ENCODE assay signal across 12 mouse cellular contexts in the genomic region with DNA sequence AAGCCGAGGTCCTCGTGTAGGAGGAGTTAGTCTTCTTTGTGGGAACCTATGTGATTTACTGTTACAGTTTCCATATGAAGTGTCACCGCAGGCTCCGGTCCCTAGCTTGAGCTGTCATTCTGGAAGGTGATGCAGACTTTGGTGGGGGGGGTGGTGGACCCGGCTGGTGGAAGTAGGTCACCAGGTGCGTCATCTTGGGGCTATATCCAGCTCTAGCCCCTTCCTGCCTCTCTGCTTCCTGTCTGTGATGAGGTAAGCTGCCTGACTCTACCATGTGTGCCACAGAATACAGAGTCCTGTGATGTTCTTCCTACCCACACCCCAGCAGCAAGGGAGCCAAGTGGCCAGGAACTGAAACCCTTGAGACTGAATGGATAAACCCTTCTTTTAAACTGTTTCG. TPM values are rescaled to one million over a fixed set of nuclear protein-coding genes. Genes with fewer than 3 reads are reported as not detected.
"Had no signal": no experiment of that assay in that cellular context is flagged by ENCODE, and none has a peak within 500 bp of the region (broad histone marks: within the 10 kb centered on the region; RNA-seq: fewer than 3 reads in every experiment).

No protein-coding gene starts in this region.

- ATAC-seq: intestine, postnatal 0 days; lung, postnatal 0 days had no signal

- DNase-seq: kidney, adult 8-10 months; kidney, postnatal 25 days; liver; lung, adult 2 months; lung, postnatal 36 days; midbrain, embryonic 14.5 days had no signal

RNA-seq across cellular contexts. Expression of gene Itga3, which starts 6.3 kb away (rescaled TPM):
- total RNA-seq: megakaryocyte progenitor cell, adult 5-6 weeks had no signal

RNA-seq across cellular contexts. Expression of gene Dlx3, which starts 37.0 kb away (rescaled TPM):
- total RNA-seq: layer of hippocampus, postnatal 10 days; left cerebral cortex, postnatal 36 days; megakaryocyte progenitor cell, adult 5-6 weeks; neutrophil, adult 5-6 weeks had no signal
